Mouse (Mus musculus): Measurements from ENCODE around the gene Clpp. TPM values are rescaled to one million over a fixed set of nuclear protein-coding genes. Genes with fewer than 3 reads are reported as not detected.

Clpp gene
- total and polyA plus RNA-seq, 3 experiments, result 48.1 to 208 (median 75.3) TPM

DNA sequence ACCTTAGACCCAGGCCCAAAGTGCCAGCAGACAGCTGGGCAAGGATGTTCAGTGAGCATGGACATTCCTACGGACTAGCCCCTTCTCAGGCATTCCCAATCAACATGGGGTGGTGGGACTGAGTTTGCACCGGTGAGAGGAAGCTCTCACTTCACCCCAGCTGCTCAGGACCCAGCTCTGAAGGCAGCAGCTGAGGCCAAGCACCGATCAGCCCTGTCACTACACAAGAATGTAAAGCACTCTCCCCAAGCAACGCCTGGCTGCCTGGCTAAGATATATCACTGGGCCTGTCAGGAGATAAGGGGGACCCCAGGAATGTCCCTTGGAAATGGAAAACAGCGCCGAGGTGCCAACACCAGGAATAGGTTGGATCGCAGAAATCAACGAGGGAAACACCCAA is 11.1 kb downstream of the Clpp start:
- TF ChIP-seq GATA2 (IDR thresholded peaks at IDR 0.05; ENCODE audit: borderline replicate concordance, low read depth, low read length), result no peak
- no peak for TF ChIP-seq GATA1 (IDR thresholded peaks at IDR 0.05; ENCODE audit: borderline replicate concordance, low read length)
- TF ChIP-seq TAL1 (conservative IDR thresholded peaks at IDR 0.05; ENCODE audit: low read depth, low read length), result no peak
- TF ChIP-seq POLR2AphosphoS5 (IDR thresholded peaks at IDR 0.05; ENCODE audit: insufficient replicate concordance, low read depth, low read length), result no peak
- peaks cover 85% of the 10 kb centered on the region for H3K36me3 ChIP-seq (replicated peaks)
- H3K9me3 ChIP-seq (replicated peaks), result peaks cover 3% of the 10 kb centered on the region; the same call in 1 of the 2 replicates
- H3K27me3 ChIP-seq (ENCODE audit: insufficient read depth, low read length), result no peaks in the 10 kb centered on the region
- no peak overlapping the region for H3K4me3 ChIP-seq (ENCODE audit: low read depth, low read length)
- ATAC-seq (ENCODE audit: extremely low read depth, insufficient number of reproducible peaks, low FRiP score, poor library complexity, severe bottlenecking) (no peak), DNase-seq (ENCODE audit: low spot score) (no peak)
- H3K4me1 ChIP-seq (ENCODE audit: insufficient read depth, low read depth, low read length), result peaks cover 70% of the 10 kb centered on the region

GRCm38 (mm10) chr17:57003994-57004393 is 13.9 kb downstream of the Clpp start:
- Histone ChIP-seq H3K4me3 (ENCODE audit: low read depth, low read length) (peak overlapping the region; percentile 54; the same call in 1 of the 2 replicates), H3K27me3 (ENCODE audit: insufficient read depth, low read length) (no peaks in the 10 kb centered on the region), H3K36me3 (replicated peaks) (peaks cover 97% of the 10 kb centered on the region), H3K4me1 (ENCODE audit: insufficient read depth, low read depth, low read length) (peaks cover 74% of the 10 kb centered on the region), H3K9me3 (replicated peaks) (peaks cover 3% of the 10 kb centered on the region; the same call in 1 of the 2 replicates)
- DNase-seq (ENCODE audit: low spot score), result peak; percentile 66
- ATAC-seq (ENCODE audit: extremely low read depth, insufficient number of reproducible peaks, low FRiP score, poor library complexity, severe bottlenecking), result peak; percentile 88
- peak; percentile 78 for TF ChIP-seq TAL1 (conservative IDR thresholded peaks at IDR 0.05; ENCODE audit: low read depth, low read length)
- TF ChIP-seq GATA1 (IDR thresholded peaks at IDR 0.05; ENCODE audit: borderline replicate concordance, low read length), result no peak
- TF ChIP-seq CTCF (IDR thresholded peaks at IDR 0.05; ENCODE audit: low read depth, low read length), result no peak

DNA sequence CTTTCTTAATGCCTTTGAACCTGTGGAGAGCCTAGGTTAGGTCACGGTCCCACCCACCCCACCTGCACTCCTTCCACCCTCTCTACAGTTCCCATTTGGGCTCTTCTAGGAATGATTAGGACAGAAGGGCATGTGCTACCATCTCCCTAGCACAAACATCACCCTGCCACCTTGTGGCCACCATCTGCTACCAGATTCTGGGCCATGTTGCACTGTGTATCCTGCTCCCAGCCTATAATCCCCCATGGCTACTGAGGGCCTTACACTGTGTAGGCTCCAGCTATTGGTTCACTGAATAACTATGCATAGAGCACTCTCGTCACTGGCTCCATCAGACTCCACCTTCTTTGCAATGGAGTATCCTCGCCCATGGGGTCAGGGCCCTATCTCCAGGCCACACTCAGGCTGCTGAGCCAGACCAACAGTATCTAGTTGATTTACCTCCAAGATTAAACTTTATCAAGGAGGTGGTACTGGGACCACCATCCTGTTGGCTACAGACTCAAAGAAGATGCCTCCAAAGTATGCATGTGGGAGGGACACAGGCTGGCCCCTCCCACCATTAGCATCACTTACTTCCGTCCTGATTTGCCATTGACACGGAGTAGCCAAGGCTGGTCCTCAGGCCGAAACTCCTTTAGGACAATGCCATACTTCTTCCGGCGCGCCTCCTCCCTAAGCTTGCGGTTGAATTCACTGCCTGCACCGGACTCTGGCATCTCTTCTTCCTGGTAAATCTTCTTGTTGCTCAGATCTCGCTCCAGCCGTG is 17.2 kb downstream of the Clpp start:
- no peaks in the 10 kb centered on the region for H3K27me3 ChIP-seq (ENCODE audit: insufficient read depth, low read length)
- H3K4me1 ChIP-seq (ENCODE audit: insufficient read depth, low read depth, low read length), result peaks cover 81% of the 10 kb centered on the region
- H3K4me3 ChIP-seq (ENCODE audit: low read depth, low read length), result no peak overlapping the region
- no peaks in the 10 kb centered on the region for H3K9me3 ChIP-seq (replicated peaks)
- TF ChIP-seq GATA1 (IDR thresholded peaks at IDR 0.05; ENCODE audit: borderline replicate concordance, low read length) (no peak), CTCF (IDR thresholded peaks at IDR 0.05; ENCODE audit: low read depth, low read length) (no peak), TAL1 (conservative IDR thresholded peaks at IDR 0.05; ENCODE audit: low read depth, low read length) (no peak), POLR2AphosphoS5 (IDR thresholded peaks at IDR 0.05; ENCODE audit: insufficient replicate concordance, low read depth, low read length) (no peak), GATA2 (IDR thresholded peaks at IDR 0.05; ENCODE audit: borderline replicate concordance, low read depth, low read length) (no peak)
- H3K36me3 ChIP-seq (replicated peaks), result peaks cover 71% of the 10 kb centered on the region
- no peak for ATAC-seq (ENCODE audit: extremely low read depth, insufficient number of reproducible peaks, low FRiP score, poor library complexity, severe bottlenecking)
- DNase-seq (ENCODE audit: low spot score), result no peak

GRCm38 (mm10) chr17:57010911-57011235 is 20.8 kb downstream of the Clpp start:
- peak overlapping the region; percentile 88 for H3K4me3 ChIP-seq (ENCODE audit: low read depth, low read length)
- ATAC-seq (ENCODE audit: extremely low read depth, insufficient number of reproducible peaks, low FRiP score, poor library complexity, severe bottlenecking), result peak; percentile 25

DNA sequence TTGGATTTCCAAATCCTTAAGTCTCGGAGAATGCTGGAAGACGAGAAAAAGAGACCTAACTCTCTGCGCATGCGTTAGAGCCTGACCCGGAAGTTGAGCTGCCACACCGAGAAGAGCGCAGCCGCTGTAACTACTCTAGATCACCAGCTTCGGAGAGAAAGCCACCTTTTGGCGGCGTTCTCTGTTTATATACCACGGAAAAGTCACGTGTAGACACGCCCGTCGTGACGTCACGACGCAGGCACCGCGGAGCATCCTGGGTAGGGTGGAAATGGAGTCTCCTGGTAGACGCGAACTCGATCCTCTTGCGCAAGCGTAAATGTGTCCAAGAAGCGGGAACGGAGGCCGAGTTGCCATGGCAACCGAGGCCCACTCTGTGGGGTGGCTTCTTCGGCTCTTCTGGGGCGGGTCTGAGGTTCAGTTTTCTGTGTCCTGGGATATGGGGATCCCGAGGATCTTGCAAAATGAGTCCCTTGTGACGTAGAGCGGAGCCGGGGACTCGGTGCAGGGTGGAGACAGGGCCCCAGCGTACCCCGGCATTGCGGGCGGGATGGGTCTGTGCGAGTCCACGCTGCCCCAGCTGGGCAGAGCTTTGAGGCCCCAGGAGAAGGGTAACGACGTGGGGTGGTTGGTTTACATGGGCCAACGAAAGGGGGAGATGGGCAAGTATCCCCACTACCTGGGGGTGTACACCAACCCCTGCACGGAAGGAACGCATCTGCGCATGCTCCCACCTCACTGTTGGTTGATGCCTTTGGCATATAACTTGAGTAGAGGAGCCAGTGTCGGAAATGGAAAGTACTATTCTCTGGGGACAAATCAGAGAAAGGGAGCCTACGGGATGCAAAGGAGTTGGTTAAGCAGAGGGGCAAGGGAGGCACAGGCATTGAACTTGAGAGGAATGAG is 21.4 kb downstream of the Clpp start, which contains the start of the genes Gtf2f1 and Gm17949:
Gene Gtf2f1 (minus strand): TSS at position 53 of the 906 bp plus-strand sequence.
Gene Gm17949 (plus strand): TSS at position 234 of the 906 bp plus-strand sequence.
- H3K4me1 ChIP-seq (ENCODE audit: insufficient read depth, low read depth, low read length), result peaks cover 60% of the 10 kb centered on the region
- no peak for TF ChIP-seq GATA1 (IDR thresholded peaks at IDR 0.05; ENCODE audit: borderline replicate concordance, low read length)
- TF ChIP-seq CTCF (IDR thresholded peaks at IDR 0.05; ENCODE audit: low read depth, low read length), result no peak
- peak; percentile 99 for TF ChIP-seq POLR2AphosphoS5 (IDR thresholded peaks at IDR 0.05; ENCODE audit: insufficient replicate concordance, low read depth, low read length)
- TF ChIP-seq GATA2 (IDR thresholded peaks at IDR 0.05; ENCODE audit: borderline replicate concordance, low read depth, low read length), result no peak
- peaks cover 36% of the 10 kb centered on the region for H3K36me3 ChIP-seq (replicated peaks)
- DNase-seq (ENCODE audit: low spot score), result peak; percentile 86
- ATAC-seq (ENCODE audit: extremely low read depth, insufficient number of reproducible peaks, low FRiP score, poor library complexity, severe bottlenecking), result peak; percentile 79
- H3K27me3 ChIP-seq (ENCODE audit: insufficient read depth, low read length), result no peaks in the 10 kb centered on the region
- H3K4me3 ChIP-seq (ENCODE audit: low read depth, low read length), result peak within 1 kb of the TSS; percentile 88
- H3K9me3 ChIP-seq (replicated peaks), result no peaks in the 10 kb centered on the region

More at GRCm38 (mm10) chr17:57010911-57011235, 20.8 kb downstream of the Clpp start:
- peaks cover 43% of the 10 kb centered on the region for H3K36me3 ChIP-seq (replicated peaks)
- H3K27me3 ChIP-seq (ENCODE audit: insufficient read depth, low read length), result no peaks in the 10 kb centered on the region
- DNase-seq (ENCODE audit: low spot score), result no peak
- no peak for TF ChIP-seq TAL1 (conservative IDR thresholded peaks at IDR 0.05; ENCODE audit: low read depth, low read length)
- no peak for TF ChIP-seq CTCF (IDR thresholded peaks at IDR 0.05; ENCODE audit: low read depth, low read length)
- peaks cover 60% of the 10 kb centered on the region for H3K4me1 ChIP-seq (ENCODE audit: insufficient read depth, low read depth, low read length)
- H3K9me3 ChIP-seq (replicated peaks), result no peaks in the 10 kb centered on the region

DNA sequence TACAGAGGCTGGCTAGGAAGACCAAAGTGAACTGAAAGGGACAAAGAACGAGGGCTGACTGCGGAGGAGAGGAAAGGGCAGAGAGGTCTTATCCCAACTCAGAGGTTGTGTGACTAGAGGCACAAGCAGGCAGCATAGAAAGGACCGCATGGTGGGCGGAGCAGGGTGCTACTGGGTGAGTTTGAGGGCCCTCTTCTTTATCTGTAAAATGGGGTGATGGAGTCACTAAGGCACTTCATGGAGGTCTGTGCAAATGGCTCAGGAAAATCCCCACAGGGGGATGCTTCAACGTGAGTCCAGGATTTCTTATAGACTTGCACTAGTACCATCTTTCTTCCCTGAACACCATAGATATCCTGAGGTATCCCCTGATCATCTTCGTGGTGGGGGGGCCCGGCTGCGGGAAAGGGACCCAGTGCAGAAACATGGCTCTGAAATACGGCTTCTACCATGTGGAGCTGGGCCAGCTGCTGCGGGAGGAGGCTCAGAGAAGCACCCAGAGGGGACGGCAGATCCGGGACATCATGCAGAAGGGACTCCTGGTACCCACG is 22.2 kb downstream of the Clpp start:
- H3K36me3 ChIP-seq (replicated peaks), result peaks cover 28% of the 10 kb centered on the region
- no peak for ATAC-seq (ENCODE audit: extremely low read depth, insufficient number of reproducible peaks, low FRiP score, poor library complexity, severe bottlenecking)
- no peak for DNase-seq (ENCODE audit: low spot score)
- H3K27me3 ChIP-seq (ENCODE audit: insufficient read depth, low read length), result no peaks in the 10 kb centered on the region
- H3K4me3 ChIP-seq (ENCODE audit: low read depth, low read length), result peak overlapping the region; percentile 88; the same call in 1 of the 2 replicates
- peaks cover 55% of the 10 kb centered on the region for H3K4me1 ChIP-seq (ENCODE audit: insufficient read depth, low read depth, low read length)
- TF ChIP-seq POLR2AphosphoS5 (IDR thresholded peaks at IDR 0.05; ENCODE audit: insufficient replicate concordance, low read depth, low read length) (no peak), CTCF (IDR thresholded peaks at IDR 0.05; ENCODE audit: low read depth, low read length) (no peak), TAL1 (conservative IDR thresholded peaks at IDR 0.05; ENCODE audit: low read depth, low read length) (no peak), GATA2 (IDR thresholded peaks at IDR 0.05; ENCODE audit: borderline replicate concordance, low read depth, low read length) (no peak), GATA1 (IDR thresholded peaks at IDR 0.05; ENCODE audit: borderline replicate concordance, low read length) (no peak)
- no peaks in the 10 kb centered on the region for H3K9me3 ChIP-seq (replicated peaks)

Data from G1E (cell line).